Mouse (Mus musculus) gastrocnemius, postnatal 25 days (tissue): ENCODE measurements around the gene Sik3. TPM values are rescaled to one million over a fixed set of nuclear protein-coding genes. Genes with fewer than 3 reads are reported as not detected.
A peak's percentile ranks its signal among the peaks of the same experiment; 100 is the strongest.
"Not testable (repeated sequence)": the region's sequence is repeated elsewhere in the genome, so short reads cannot be mapped to it uniquely, and the experiment has no call there.

ENCODE experiments used
- DNase-seq: peaks from one replicate; pipeline ENCODE4 v3.0.0; 2022
- total RNA-seq, 2 experiments: library from RNA; stranded (reverse); gene quantifications; 1 replicate in 1 of 2; 2 replicates in 1 of 2; pipeline ENCODE4 v1.2.3; 2021

Sik3 gene
- total RNA-seq, 2 experiments from 2014 or later = 34.7 to 38.9 TPM

DNA sequence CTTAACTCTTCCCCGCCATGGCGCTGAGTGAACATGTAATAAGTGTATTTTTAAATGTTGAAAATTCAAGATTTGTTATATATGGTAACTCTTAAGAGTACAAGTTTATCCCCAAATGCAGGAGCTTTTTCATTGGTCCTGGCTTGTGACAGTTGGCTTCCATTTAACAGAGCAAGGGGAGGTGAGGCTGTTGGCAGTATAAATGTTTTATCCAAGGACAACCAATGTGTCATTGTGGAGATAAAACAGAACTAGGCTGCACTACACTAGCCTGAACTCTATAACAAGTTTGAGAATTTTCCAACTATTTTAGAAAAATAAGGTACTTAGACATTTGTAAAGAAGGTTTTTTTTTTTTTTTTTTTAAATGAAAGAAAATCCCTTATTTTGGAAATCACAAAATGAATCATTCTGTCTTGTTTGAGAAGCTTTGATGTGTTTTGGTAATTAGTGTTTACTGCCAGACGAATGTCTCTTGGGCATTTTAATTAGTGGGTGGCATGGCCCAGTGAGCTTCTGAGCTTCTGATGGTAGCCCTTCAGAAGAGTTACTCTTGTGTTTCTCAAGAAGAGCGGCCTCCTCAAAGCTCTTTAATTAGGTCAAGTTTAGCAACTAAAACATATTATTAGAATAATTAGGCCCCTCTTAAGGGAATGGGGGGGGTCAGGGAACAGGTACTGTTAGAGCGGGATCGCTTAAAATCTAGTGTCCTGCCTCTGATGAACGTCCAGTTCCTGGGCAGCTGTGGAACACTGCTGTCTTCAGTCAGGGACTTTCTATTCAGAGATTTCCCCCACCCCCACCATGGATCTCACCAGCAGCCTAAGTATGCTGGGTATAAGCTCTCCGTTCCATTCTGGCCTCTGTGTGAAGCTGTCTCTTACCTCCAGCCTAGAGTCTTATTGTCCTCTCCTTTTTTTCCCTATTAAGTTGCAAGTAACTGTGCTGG is 139.7 kb downstream of the Sik3 start:
- DNase-seq = no peak

- no peak for DNase-seq
Observed at GRCm38 (mm10) chr9:46154469-46154868, 141.8 kb downstream of the Sik3 start.

GRCm38 (mm10) chr9:46155026-46155425 is 142.4 kb downstream of the Sik3 start:
- DNase-seq = no peak

DNA sequence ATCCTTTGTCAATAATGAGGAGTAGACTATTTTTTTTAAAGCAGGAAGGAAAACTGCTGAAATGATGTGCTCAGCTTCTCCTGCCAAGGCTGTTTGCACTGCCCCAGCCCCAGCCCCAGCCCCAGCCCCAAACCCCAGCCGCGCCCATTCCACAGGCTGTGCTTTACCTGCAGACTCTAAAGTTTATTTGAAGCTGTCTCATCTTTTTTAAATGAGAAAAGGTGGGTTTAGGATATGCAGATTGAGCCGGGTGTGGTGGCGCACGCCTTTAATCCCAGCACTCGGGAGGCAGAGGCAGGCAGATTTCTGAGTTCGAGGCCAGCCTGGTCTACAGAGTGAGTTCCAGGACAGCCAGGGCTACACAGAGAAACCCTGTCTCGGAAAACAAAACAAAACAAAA is 143.2 kb downstream of the Sik3 start:
- DNase-seq = not testable (repeated sequence)

- DNase-seq = no peak
Observed at GRCm38 (mm10) chr9:46156711-46157110, 144.1 kb downstream of the Sik3 start.

- no peak for DNase-seq
Observed at GRCm38 (mm10) chr9:46158273-46158813, 145.7 kb downstream of the Sik3 start.

DNA sequence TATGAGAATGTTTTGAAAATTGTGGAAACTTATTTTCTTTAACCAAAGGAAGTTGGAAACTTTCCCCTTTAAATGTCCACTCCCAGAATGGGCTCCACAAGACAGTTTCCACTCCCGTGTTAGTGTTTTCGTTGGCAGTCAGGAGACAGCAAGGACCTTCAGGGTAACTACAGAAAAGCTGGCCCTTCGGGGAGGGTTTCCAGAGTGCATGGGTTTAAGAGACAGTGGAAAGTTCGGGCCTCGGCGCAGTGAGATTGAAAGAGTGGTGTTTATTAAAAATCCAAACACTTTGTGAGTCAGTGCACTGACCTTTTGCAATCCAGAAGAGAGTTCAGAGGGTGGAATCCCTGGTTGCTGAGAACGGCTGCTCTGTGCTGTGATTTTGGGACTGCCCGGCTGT is 150.8 kb downstream of the Sik3 start:
- no peak for DNase-seq

GRCm38 (mm10) chr9:46168802-46169201 is 156.2 kb downstream of the Sik3 start:
- DNase-seq = no peak

DNA sequence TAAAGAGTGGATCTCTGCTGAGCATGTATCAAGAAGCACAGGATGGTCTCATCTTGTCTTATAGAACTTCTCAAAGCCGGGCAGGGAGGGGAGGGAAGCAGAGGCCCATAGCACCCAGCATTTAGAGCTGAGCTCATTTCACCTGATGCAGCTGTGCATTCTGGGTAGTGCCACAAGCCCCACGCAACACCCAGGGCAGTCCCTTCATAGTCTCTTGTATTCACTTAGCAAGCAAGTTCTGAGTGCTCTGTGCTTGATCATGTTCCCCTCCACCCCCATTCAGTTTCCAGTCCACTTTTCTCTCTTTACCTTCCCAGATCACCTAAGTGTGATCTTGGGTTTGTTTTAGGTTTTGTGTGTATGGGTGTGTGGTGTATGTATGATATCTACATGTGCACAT is 159.6 kb downstream of the Sik3 start:
- DNase-seq = no peak

DNA sequence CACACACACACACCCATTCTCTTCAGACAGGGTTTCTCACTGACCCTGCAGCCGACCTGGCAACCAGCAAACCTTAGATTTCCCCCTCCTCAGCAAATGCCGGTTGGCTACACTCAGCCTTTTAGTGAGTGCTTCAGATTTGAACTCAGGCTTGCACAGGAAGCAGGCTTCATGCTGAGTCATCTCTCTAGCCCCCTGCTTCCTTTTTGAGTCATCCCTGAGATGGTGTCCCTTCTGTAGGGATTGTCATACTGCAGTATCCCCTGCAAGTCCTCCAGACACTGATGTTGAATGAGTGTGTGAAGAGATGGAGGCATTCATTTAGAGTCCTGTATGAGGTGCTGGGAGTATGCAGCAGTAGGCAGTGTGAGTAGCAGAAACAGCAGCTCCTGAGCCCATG is 160.3 kb downstream of the Sik3 start:
- DNase-seq = no peak

- DNase-seq = no peak
Observed at GRCm38 (mm10) chr9:46173919-46174318, 161.3 kb downstream of the Sik3 start.

- DNase-seq = no peak
Observed at GRCm38 (mm10) chr9:46174770-46175294, 162.2 kb downstream of the Sik3 start.

- DNase-seq = peak; percentile 31
Observed at GRCm38 (mm10) chr9:46175300-46175699, 162.7 kb downstream of the Sik3 start.

GRCm38 (mm10) chr9:46175938-46176375 is 163.3 kb downstream of the Sik3 start:
- no peak for DNase-seq

- no peak for DNase-seq
Observed at GRCm38 (mm10) chr9:46176613-46177012, 164.0 kb downstream of the Sik3 start.

- no peak for DNase-seq
Observed at GRCm38 (mm10) chr9:46178595-46178994, 166.0 kb downstream of the Sik3 start.

- no peak for DNase-seq
Observed at GRCm38 (mm10) chr9:46181297-46181696, 168.7 kb downstream of the Sik3 start.

- DNase-seq = no peak
Observed at GRCm38 (mm10) chr9:46184542-46184941, 171.9 kb downstream of the Sik3 start.

DNA sequence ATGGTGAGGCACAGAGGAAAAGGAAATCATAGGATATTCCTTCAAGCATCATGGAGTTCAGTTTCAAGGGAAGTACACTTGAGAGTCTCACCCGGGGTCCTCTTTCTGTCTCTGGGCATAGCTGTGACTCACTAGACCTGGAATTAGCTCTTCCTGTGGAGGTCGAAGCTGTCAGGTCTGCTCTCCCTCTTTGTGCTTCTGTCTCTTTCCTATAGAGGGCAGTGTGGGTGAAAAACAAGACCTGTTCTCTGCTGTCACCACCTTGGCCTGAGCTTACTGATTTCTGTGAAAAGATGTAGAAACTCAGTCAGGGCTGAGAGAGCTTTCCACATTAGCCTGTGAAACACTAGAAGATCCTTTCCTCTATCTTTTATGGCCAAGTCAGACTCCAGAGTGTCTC is 172.6 kb downstream of the Sik3 start:
- DNase-seq = no peak

GRCm38 (mm10) chr9:46186387-46186786 is 173.8 kb downstream of the Sik3 start:
- DNase-seq = no peak

GRCm38 (mm10) chr9:46188370-46188769 is 175.8 kb downstream of the Sik3 start:
- no peak for DNase-seq

- no peak for DNase-seq
Observed at GRCm38 (mm10) chr9:46188956-46189355, 176.3 kb downstream of the Sik3 start.

GRCm38 (mm10) chr9:46189381-46189780 is 176.8 kb downstream of the Sik3 start:
- no peak for DNase-seq
